Mouse (Mus musculus): ENCODE measurements around the gene Hcn1. TPM values are rescaled to one million over a fixed set of nuclear protein-coding genes. Genes with fewer than 3 reads are reported as not detected.

Gene Hcn1
- 0.14 and 0.24 TPM in 2 replicates for polyA plus RNA-seq (2015; fragmentation: Nextera tagmentation; extraction: Ambion mirVana)

DNA sequence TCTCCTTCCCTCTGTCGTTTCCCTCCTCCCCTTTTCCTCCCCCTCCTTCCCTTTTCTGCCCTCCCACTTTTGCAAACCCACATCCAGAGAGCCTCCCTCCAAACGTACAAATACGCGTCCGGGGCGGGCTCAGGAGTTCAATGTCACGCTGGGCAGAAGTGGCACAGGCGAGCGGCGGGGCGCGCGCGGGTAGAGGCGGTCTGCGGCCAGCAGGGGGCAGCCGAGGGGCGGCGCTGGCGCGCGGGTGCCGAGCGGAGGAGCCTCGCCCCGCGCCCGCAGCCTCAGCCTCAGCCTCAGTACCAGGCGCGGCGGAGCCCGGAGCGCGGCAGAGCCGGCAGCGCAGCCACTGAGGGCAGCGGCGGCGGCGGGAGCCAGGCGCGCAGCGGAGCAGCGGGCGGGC lies at the start of gene Hcn1:
Gene Hcn1 (plus strand): TSS at position 140 of the 400 bp plus-strand sequence.
- Histone ChIP-seq H3K27ac (no peak within 1 kb of the TSS), H3K36me3 (ENCODE audit: poor library complexity, severe bottlenecking) (no peaks in the 10 kb centered on the region), H3K4me1 (peaks cover 16% of the 10 kb centered on the region), H3K4me2 (peak within 1 kb of the TSS; percentile 90), H3K9ac (peak within 1 kb of the TSS; percentile 64), H3K4me3 (peak within 1 kb of the TSS; percentile 70), H3K27me3 (peaks cover 24% of the 10 kb centered on the region), H3K9me3 (replicated peaks) (no peaks in the 10 kb centered on the region)
- peak; percentile 99 for ATAC-seq
- under 1% methylated on average over 39 of the region's 45 CpGs for WGBS

DNA sequence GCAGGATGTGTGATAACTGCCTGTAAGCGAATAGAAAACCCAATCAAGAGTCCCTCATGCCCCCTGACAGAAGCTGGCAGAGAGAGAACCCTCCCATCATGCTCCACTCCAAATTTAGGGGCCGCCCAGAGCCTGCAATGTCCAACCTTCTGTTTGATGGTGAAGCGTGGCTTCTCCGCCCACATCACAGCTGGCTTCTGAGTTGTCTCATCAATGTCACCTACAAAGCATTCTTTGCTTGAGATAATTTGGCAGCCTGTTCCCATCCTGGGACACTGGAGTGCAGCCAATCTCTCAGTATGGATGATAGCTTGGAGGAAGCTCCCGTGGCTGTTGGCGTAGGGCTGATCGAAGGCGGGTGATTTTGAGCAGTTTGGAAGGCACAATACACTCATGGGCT lies 34.9 kb upstream of the Hcn1 start:
- H3K36me3 ChIP-seq (ENCODE audit: poor library complexity, severe bottlenecking), result no peaks in the 10 kb centered on the region
- WGBS, result 78% methylated on average over 8 of the region's 8 CpGs
- H3K9me3 ChIP-seq (replicated peaks), result no peaks in the 10 kb centered on the region
- no peak overlapping the region for H3K9ac ChIP-seq
- no peaks in the 10 kb centered on the region for H3K27me3 ChIP-seq
- no peak for ATAC-seq
- H3K4me3 ChIP-seq, result no peak overlapping the region
- no peak overlapping the region for H3K27ac ChIP-seq
- no peak overlapping the region for H3K4me2 ChIP-seq
- no peaks in the 10 kb centered on the region for H3K4me1 ChIP-seq

DNA sequence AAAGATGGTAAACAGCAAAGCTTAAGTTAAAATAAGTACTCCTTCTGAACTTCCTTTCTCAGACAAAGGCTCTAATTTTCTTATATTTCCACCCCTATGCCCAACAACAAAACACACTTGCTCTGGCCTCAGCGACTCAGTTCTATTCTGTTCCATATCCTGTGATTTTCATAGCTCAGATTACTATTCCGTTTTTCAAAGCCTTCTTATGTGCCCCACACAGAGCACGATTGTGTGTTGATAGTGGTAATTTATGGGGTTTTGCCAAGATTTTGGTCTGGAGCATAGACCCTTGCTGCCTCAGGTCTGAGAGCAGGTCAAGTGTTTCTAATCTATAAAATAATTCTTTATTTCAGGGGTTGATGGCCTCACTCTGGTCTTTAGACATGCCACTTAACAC lies 30.4 kb upstream of the Hcn1 start:
- Histone ChIP-seq H3K27me3 (no peaks in the 10 kb centered on the region), H3K27ac (no peak overlapping the region), H3K9me3 (replicated peaks) (no peaks in the 10 kb centered on the region; the same call in 1 of the 2 replicates), H3K4me2 (no peak overlapping the region), H3K9ac (no peak overlapping the region), H3K36me3 (ENCODE audit: poor library complexity, severe bottlenecking) (no peaks in the 10 kb centered on the region), H3K4me3 (no peak overlapping the region), H3K4me1 (no peaks in the 10 kb centered on the region)
- 25% methylated on average over 3 of the region's 3 CpGs for WGBS
- ATAC-seq, result no peak

- Histone ChIP-seq H3K4me1 (no peaks in the 10 kb centered on the region), H3K27me3 (no peaks in the 10 kb centered on the region), H3K36me3 (ENCODE audit: poor library complexity, severe bottlenecking) (no peaks in the 10 kb centered on the region), H3K27ac (no peak overlapping the region), H3K9ac (no peak overlapping the region), H3K9me3 (replicated peaks) (no peaks in the 10 kb centered on the region), H3K4me3 (no peak overlapping the region), H3K4me2 (no peak overlapping the region)
- ATAC-seq, result no peak
- 58% methylated on average over 10 of the region's 10 CpGs for WGBS
Observed at GRCm38 (mm10) chr13:117594494-117595182, 7.5 kb upstream of the Hcn1 start.

GRCm38 (mm10) chr13:117595183-117595532 lies 7.0 kb upstream of the Hcn1 start:
- Histone ChIP-seq H3K9ac (no peak overlapping the region), H3K9me3 (replicated peaks) (no peaks in the 10 kb centered on the region), H3K27me3 (no peaks in the 10 kb centered on the region), H3K4me3 (no peak overlapping the region), H3K36me3 (ENCODE audit: poor library complexity, severe bottlenecking) (no peaks in the 10 kb centered on the region), H3K4me1 (no peaks in the 10 kb centered on the region), H3K27ac (no peak overlapping the region), H3K4me2 (no peak overlapping the region)
- WGBS, result 22% methylated on average over 3 of the region's 3 CpGs
- ATAC-seq, result no peak

DNA sequence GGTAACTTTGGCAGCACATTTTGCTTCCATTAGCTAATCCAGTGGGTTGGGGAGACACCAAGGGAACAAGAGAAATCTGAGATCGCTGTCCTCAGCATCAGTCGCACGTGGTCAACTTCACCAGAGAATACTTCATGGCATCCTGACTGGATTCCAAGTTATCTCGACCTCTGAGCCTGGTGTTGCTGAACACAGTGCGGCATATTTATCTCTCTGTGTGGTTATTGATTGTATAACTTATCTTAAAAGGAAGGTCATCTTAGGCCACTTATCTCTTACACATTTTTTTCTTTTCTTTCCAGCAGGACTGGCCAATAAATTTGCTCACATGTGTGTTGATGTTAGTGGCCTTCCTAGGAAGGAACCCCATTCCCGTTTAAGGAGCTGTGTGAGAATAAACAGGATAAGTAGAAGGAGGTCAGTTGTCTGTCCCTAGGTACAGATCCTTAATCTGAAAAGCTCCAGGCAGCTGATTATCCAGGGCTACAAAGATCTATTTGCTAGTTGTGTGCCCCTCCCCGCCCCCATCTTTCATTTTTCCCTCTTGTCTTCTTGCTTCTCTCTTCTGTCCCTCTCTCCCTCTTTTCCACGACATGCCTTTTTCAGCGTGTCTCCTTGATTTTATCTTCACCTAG lies 672 bp upstream of the Hcn1 start:
- Histone ChIP-seq H3K9me3 (replicated peaks) (no peaks in the 10 kb centered on the region), H3K4me1 (peaks cover 16% of the 10 kb centered on the region), H3K36me3 (ENCODE audit: poor library complexity, severe bottlenecking) (no peaks in the 10 kb centered on the region), H3K4me2 (peak overlapping the region; percentile 90; the same call in 1 of the 2 replicates), H3K9ac (no peak overlapping the region), H3K27ac (no peak overlapping the region), H3K4me3 (no peak overlapping the region), H3K27me3 (peaks cover 24% of the 10 kb centered on the region)
- ATAC-seq, result no peak
- 62% methylated on average over 9 of the region's 9 CpGs for WGBS

- H3K36me3 ChIP-seq (ENCODE audit: poor library complexity, severe bottlenecking), result no peaks in the 10 kb centered on the region
- WGBS, result under 1% methylated on average over 43 of the region's 62 CpGs
- H3K9me3 ChIP-seq (replicated peaks), result no peaks in the 10 kb centered on the region
- H3K4me2 ChIP-seq, result peak overlapping the region; percentile 90
- no peak overlapping the region for H3K27ac ChIP-seq
- peaks cover 16% of the 10 kb centered on the region for H3K4me1 ChIP-seq
- H3K27me3 ChIP-seq, result peaks cover 24% of the 10 kb centered on the region
- ATAC-seq, result peak; percentile 84
- peak overlapping the region; percentile 64 for H3K9ac ChIP-seq
- peak overlapping the region; percentile 70 for H3K4me3 ChIP-seq
Observed at GRCm38 (mm10) chr13:117602617-117603358, 668 bp downstream of the Hcn1 start.

GRCm38 (mm10) chr13:117603421-117603820 lies 1.3 kb downstream of the Hcn1 start:
- Histone ChIP-seq H3K9ac (no peak overlapping the region), H3K27me3 (peaks cover 24% of the 10 kb centered on the region), H3K27ac (no peak overlapping the region), H3K4me1 (peaks cover 16% of the 10 kb centered on the region), H3K4me3 (peak overlapping the region; percentile 70), H3K36me3 (ENCODE audit: poor library complexity, severe bottlenecking) (no peaks in the 10 kb centered on the region), H3K9me3 (replicated peaks) (no peaks in the 10 kb centered on the region), H3K4me2 (peak overlapping the region; percentile 90)
- ATAC-seq, result no peak
- 12% methylated on average over 11 of the region's 11 CpGs for WGBS

- H3K9me3 ChIP-seq (replicated peaks), result no peaks in the 10 kb centered on the region
- no peak overlapping the region for H3K4me3 ChIP-seq
- no peak for ATAC-seq
- peaks cover 16% of the 10 kb centered on the region for H3K4me1 ChIP-seq
- peak overlapping the region; percentile 90; the same call in 1 of the 2 replicates for H3K4me2 ChIP-seq
- 40% methylated on average over 7 of the region's 7 CpGs for WGBS
- H3K27ac ChIP-seq, result no peak overlapping the region
- H3K9ac ChIP-seq, result no peak overlapping the region
- H3K27me3 ChIP-seq, result peaks cover 24% of the 10 kb centered on the region
- no peaks in the 10 kb centered on the region for H3K36me3 ChIP-seq (ENCODE audit: poor library complexity, severe bottlenecking)
Observed at GRCm38 (mm10) chr13:117604073-117604472, 2.0 kb downstream of the Hcn1 start.

GRCm38 (mm10) chr13:117604971-117605750 lies 3.0 kb downstream of the Hcn1 start:
- 85% methylated on average over 5 of the region's 5 CpGs for WGBS
- no peak overlapping the region for H3K4me3 ChIP-seq

DNA sequence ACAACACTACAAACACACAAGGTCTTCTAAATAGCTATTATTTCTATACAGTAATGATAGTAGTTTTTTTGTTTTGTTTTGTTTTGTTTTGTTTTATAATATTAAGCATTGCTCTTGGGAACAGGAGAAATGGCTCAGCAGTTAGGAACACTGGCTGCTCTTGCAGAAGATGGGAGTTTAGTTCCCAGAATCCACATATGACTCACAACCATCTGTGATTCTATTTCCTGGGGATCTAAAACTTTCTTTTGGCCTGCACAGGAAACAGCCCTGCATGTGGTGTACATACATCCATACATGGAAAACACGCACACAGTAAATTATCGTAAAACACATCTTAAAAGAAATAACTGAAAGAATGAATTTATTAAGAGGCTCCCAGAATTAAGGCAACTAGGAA lies 9.8 kb downstream of the Hcn1 start:
- H3K4me2 ChIP-seq, result no peak overlapping the region
- H3K27ac ChIP-seq, result no peak overlapping the region
- H3K9me3 ChIP-seq (replicated peaks), result no peaks in the 10 kb centered on the region
- no peaks in the 10 kb centered on the region for H3K36me3 ChIP-seq (ENCODE audit: poor library complexity, severe bottlenecking)
- H3K4me3 ChIP-seq, result no peak overlapping the region
- 89% methylated on average over 2 of the region's 2 CpGs for WGBS
- H3K9ac ChIP-seq, result no peak overlapping the region
- no peaks in the 10 kb centered on the region for H3K4me1 ChIP-seq
- ATAC-seq, result no peak
- H3K27me3 ChIP-seq, result no peaks in the 10 kb centered on the region

More at GRCm38 (mm10) chr13:117604971-117605750, 3.0 kb downstream of the Hcn1 start:
- ATAC-seq, result no peak
- Histone ChIP-seq H3K27me3 (peaks cover 24% of the 10 kb centered on the region), H3K9me3 (replicated peaks) (no peaks in the 10 kb centered on the region), H3K4me2 (no peak overlapping the region), H3K27ac (no peak overlapping the region), H3K9ac (no peak overlapping the region), H3K36me3 (ENCODE audit: poor library complexity, severe bottlenecking) (no peaks in the 10 kb centered on the region), H3K4me1 (peaks cover 16% of the 10 kb centered on the region)

All from forebrain, embryonic 13.5 days (tissue).